Mouse (Mus musculus) heart, adult 2 months (tissue): ENCODE results near the gene Cfb.

Source experiments
- CTCF ChIP-seq: fragments of 200-600 bp; IDR thresholded peaks from 2 replicates; pipeline ENCODE4 v1.8.1; 2022; ENCODE audit warnings: antibody characterized with exemption, mild to moderate bottlenecking, moderate library complexity
- POLR2A ChIP-seq: fragments of 200-500 bp; IDR thresholded peaks from 2 replicates; pipeline ENCODE4 v1.6.1; 2011; ENCODE audit warnings: mild to moderate bottlenecking, low read depth, low read length, control low read depth; ENCODE audit not compliant: insufficient read depth

DNA sequence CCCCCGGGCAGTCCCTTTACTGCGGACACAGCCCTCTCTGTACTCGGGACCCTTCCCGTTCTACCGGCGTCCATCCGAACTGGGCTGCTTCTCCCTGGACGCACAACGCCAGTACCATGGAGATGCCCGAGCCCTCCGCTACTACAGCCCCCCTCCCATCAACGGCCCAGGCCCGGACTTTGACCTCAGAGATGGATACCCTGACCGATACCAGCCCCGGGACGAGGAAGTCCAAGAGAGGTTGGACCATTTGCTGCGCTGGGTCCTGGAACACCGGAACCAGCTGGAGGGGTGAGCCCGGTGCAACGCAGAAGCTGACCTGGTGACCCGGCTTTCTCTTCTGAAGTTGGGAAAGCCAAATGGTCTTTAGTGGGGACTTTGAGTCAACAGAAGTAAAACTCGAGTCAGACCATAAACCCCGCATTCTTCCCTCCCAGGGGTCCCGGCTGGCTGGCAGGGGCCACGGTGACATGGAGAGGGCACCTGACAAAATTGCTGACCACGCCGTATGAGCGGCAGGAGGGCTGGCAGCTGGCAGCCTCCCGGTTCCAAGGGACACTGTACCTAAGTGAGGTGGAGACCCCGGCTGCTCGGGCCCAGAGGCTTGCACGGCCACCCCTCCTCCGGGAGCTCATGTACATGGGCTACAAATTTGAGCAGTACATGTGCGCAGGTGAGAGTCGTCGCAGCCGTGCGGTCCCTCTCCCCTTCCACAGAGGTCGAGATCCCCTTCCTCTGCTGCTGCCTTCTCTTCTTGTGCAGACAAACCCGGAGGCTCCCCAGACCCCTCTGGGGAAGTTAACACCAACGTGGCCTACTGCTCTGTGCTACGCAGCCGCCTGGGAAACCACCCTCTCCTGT is 24.6 kb downstream of the Cfb start:
- TF ChIP-seq CTCF (no peak), POLR2A (no peak)
